Mouse (Mus musculus) testis, adult 2 months (tissue): ENCODE results near the gene Ext2.

ENCODE experiments used
- CTCF ChIP-seq: fragments of 200-500 bp; IDR thresholded peaks from 2 replicates; pipeline ENCODE4 v1.5.1; 2012; ENCODE audit warnings: low read depth, mild to moderate bottlenecking, inconsistent platforms, low read length, moderate library complexity; ENCODE audit not compliant: control insufficient read depth, insufficient read depth, insufficient replicate concordance
- POLR2A ChIP-seq: fragments of 200-500 bp; IDR thresholded peaks from 2 replicates; pipeline ENCODE4 v1.6.1; 2012; ENCODE audit warnings: low read depth, mild to moderate bottlenecking, inconsistent platforms, low read length, moderate library complexity; ENCODE audit not compliant: control insufficient read depth

DNA sequence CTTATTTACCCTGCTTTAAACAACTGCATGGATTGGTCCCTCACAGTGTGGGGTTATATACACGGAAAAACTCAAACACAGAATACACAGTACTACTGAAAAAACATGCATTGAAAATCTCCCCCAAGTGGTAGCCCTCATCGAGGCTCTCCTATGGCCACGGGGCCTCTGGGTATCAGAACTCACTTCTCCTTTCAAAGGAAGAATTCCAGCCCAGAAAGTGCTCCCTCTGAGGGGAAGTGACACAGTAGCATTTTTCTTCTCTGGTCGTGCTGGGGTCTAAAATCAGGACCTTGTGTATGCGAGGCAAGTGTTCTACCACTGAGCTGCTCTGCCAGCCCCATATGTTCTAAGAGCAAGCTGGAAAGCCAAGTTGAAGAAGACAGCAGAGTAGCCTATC, 39.7 kb downstream of the Ext2 start:
- TF ChIP-seq POLR2A (no peak), CTCF (no peak)
